Mouse (Mus musculus) CD4-positive, CD25-positive, alpha-beta regulatory T cell, adult 2 months (primary cell): ENCODE measurements around the gene Capn7.

Experiments used
- DNase-seq: peaks from one replicate; pipeline ENCODE4 v3.0.0-alpha.2; 2012; ENCODE audit warnings: low read depth, low spot score

Gene Capn7

GRCm38 (mm10) chr14:31413475-31414086 lies 77.1 kb downstream of the Capn7 start:
- no peak for DNase-seq

GRCm38 (mm10) chr14:31414235-31414966 lies 78.0 kb downstream of the Capn7 start:
- peak; percentile 49 for DNase-seq

GRCm38 (mm10) chr14:31414967-31415376 lies 78.5 kb downstream of the Capn7 start:
- DNase-seq = peak; percentile 45

GRCm38 (mm10) chr14:31416411-31416810 lies 80.0 kb downstream of the Capn7 start:
- no peak for DNase-seq

GRCm38 (mm10) chr14:31416835-31417549 lies 80.6 kb downstream of the Capn7 start:
- no peak for DNase-seq

- no peak for DNase-seq
Observed at GRCm38 (mm10) chr14:31419279-31419678, 82.8 kb downstream of the Capn7 start.

- DNase-seq = no peak
Observed at GRCm38 (mm10) chr14:31420135-31420534, 83.7 kb downstream of the Capn7 start.

GRCm38 (mm10) chr14:31420562-31420961 lies 84.1 kb downstream of the Capn7 start:
- no peak for DNase-seq

GRCm38 (mm10) chr14:31420985-31421384 lies 84.5 kb downstream of the Capn7 start:
- DNase-seq = no peak
